Mouse (Mus musculus): ENCODE measurements around the gene Clstn1.

DNA sequence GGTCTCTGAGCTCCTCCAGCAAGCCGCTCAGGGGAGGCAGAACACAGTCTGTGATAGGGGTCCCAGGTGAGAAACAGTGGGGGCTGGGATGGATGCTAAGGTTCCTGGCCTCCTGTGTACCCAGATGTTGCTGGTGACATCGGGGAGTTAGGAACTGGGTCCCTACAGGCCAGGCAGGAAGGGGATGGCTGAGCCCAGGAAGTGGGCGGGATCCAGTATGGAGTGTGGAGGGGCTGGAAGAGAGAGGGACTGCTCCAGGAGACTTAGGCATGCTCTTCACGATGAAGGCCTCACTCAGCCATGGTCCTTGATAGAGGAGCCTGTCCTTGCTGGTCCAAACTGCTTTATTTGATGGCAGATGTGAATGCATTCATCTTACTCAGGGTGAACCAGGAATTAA lies 13.9 kb downstream of the Clstn1 start:
- no peak for TF ChIP-seq CTCF (IDR thresholded peaks at IDR 0.05; ENCODE audit: low read depth, low read length)
- no peak for TF ChIP-seq POLR2A (IDR thresholded peaks at IDR 0.05; ENCODE audit: insufficient read depth, low read length)
- no peak for TF ChIP-seq EP300 (IDR thresholded peaks at IDR 0.05; ENCODE audit: insufficient read depth, low read depth, low read length)

All from ES-Bruce4 (cell line).